Mouse (Mus musculus) neutrophil, adult 83 days (primary cell): Measurements from ENCODE around the gene Ciapin1. TPM values are rescaled to one million over a fixed set of nuclear protein-coding genes. Genes with fewer than 3 reads are reported as not detected.

Experiments
- total RNA-seq, 2 experiments: library from RNA; stranded (reverse); gene quantifications; one replicate each; pipeline ENCODE4 v1.2.4; 2023

Gene Ciapin1
- 10 to 100 TPM; 39.1 to 42.8 TPM for total RNA-seq

DNA sequence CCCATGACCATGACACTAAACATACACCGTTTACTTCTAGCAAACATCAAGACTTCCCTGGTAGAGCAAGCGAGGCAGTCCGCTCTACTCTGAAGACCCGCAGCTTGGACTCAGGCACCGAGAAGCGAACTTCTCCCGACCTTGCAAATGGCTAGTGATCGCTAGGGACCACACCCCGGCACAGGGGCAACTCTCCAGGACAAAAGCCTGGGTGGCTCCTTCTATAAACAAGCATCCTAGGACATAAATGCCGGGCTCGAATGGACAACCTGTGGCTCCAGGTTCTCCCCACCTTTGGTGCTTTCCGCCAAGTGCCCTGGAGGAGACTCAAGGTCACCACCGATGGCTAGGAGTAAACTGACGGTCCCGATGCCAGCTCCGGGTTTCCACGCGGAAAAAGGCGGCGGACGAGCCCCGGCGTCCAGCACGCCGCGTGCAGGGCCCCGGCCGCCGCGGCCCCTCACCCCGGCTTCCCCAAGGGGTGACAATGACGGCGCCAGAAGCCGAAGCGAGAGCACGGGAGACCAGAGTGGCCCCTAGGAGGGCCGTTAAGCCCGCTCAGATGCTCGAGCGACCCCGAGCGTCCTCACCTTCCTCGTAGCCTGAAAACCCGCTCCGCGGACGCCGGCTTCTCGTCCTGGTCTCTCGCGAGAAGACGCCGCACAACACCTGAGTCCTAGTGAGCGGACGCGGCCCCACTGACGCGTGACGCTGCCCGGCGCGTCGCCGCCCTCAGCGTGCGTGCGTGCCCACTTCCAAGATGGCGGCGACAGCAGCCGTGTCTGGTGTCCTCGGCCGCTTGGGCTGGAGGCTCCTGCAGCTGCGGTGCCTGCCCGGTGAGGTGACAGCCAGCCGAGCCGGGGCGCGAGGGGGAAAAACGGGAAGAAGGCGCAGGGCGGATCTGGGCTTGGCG, at the start of gene Ciapin1, which contains the start of gene Coq9:
Gene Ciapin1 (minus strand): TSS at position 697 of the 913 bp plus-strand sequence.
Gene Coq9 (plus strand): TSS at position 660 of the 913 bp plus-strand sequence.

DNA sequence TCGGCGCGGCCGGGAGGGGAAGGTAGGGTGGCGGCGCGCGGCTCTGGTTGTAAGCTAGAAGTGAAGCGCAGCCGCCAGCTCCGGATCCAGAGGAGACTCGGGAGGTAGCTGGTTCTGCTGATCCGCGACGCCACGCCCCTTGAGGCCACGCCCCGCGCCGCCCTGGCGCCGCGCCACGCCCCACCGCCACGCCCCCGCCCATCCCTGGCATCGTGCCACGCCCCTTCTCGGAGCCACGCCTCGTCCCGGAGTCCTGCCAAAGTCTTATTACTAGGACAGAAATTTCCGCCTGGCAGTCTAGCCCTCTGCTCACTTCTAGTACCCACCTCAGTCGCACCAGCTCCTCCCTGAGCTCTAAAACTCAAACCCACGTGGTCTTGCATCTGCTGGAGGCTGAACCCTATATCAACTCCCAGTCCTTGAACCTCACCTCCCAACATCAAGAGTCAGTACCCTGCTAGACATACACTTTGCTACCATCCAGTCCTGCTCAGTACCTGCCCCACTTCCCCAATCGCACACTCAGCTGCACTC, 38.1 kb upstream of the Ciapin1 start, which contains the start of gene Dok4:
Gene Dok4 (minus strand): TSS at position 134 of the 534 bp plus-strand sequence.

DNA sequence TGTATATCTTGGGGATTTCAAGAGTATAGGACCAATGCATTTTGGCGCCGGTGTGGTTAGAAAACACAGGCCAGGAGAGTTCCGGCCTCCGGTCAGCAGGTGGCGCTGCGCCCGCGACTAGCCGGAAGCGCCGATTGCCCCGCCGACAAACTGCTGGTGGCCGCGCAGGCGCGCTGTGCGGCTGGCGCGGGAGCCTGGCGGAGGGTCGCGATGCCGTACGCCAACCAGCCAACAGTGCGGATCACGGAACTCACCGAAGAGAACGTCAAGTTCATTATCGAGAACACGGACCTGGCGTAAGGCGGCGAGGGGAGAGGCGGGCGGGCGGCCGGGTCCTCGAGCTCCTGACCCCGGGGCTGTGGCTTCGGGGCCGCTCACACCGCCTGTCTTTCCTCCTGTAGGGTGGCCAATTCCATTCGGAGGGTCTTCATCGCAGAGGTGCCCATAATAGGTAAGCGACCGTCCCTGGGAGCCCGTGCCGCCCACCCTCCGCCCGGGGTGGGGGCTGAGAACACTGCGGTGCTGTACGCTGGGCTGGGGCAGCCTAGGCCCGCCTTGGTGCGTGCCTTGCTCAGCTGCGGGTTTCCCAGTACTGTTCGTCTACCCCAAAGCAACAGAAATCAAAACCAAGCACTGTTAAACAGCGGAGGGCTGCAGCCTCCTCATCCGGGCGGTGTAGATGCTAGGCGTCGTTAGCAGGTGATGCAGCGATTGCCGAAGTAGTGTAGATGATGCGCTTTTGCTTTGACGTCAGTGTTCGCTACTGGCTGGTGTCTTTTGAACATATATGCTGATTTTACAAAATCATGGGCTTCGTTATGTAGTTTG, 19.4 kb upstream of the Ciapin1 start, which contains the start of gene Polr2c:
Gene Polr2c (plus strand): TSS at position 105 of the 828 bp plus-strand sequence.

DNA sequence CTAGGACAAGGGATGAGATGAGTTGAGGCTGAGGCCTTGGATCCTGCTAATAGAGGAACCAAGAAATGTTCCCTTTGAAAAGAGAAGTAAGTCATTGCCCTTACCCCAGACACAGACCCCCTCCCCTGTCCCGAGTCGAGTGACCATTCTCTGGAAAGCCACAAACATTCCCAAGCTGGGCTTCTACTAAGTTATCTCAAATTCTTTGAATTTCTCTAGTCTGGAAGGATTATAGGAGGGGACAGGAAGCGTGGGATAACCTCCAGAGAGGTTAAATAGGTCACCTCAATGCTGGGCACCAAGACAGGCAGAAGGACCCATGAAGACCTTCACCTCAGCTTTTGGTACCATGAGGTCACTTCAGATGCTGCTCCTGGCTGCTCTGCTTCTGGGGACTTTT, 28.0 kb downstream of the Ciapin1 start, which contains the start of gene Ccl17:
Gene Ccl17 (plus strand): TSS at position 301 of the 400 bp plus-strand sequence.

DNA sequence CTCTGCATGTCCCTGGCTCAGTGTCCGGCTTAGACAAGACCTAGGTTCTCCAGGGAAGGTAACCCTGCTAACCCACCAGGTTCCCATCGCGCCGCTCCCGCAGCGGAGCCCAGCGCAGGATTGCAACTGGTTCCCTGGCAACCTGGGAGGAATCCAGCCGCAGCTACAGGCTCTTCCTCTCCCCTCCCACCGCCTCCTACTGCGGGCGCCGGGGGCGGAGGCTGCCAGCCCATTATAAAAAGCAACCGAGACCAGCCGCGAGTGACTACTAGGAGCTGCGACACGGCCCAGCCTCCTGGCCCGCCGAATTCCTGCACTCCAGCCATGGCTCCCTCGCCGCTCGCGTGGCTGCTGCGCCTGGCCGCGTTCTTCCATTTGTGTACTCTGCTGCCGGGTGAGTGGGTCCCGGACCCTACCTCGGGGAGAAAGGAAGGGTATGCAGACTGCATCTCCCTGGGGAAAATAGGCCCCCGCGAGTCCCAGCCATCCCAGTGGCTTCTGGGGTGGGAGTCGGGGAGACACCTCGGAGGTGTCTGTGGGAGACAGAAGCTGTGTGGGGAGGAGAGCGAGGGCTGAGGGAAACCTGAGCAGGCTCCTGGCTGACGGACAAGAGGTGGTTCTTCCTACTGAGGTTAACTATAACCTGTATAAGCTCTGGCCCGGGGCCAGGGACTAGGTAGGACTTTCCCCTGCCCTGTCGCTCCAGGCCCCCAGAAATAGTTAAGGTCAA, 66.1 kb downstream of the Ciapin1 start, which contains the start of gene Cx3cl1:
Gene Cx3cl1 (plus strand): TSS at position 69 of the 730 bp plus-strand sequence.

Other genes starting within 250 kb of the Ciapin1 start
- 10 to 100 TPM; 27.1 to 28.6 TPM for gene Rspry1, start 236.4 kb downstream of the Ciapin1 start, total RNA-seq
- gene Fam192a, start 236.4 kb downstream of the Ciapin1 start, total RNA-seq, result 10 to 100 TPM; 30.8 to 32.8 TPM
- gene Arl2bp, start 171.8 kb downstream of the Ciapin1 start, total RNA-seq, result 10 to 100 TPM; 51.6 to 66.4 TPM
- not detected for gene Pllp, start 142.1 kb downstream of the Ciapin1 start, total RNA-seq
- gene Ccl22, start 92.8 kb downstream of the Ciapin1 start, total RNA-seq, result under 1 TPM in 1 of 2 experiments, not detected in 1; 0.18 TPM
- gene Cx3cl1, start 66.3 kb downstream of the Ciapin1 start, total RNA-seq, result not detected
- gene Ccl17, start 27.9 kb downstream of the Ciapin1 start, total RNA-seq, result not detected
- gene Coq9, start within 50 bp of the Ciapin1 start, total RNA-seq, result 10 to 100 TPM; 24.5 to 27.2 TPM
- 10 to 100 TPM; 37.8 to 39.3 TPM for gene Polr2c, start 19.1 kb upstream of the Ciapin1 start, total RNA-seq
- gene Dok4, start 38.0 kb upstream of the Ciapin1 start, total RNA-seq, result 1 to 10 TPM; 1.2 to 1.3 TPM
- gene Ccdc102a, start 79.7 kb upstream of the Ciapin1 start, total RNA-seq, result 1 to 10 TPM; 3.7 to 4.7 TPM
- gene Adgrg5, start 85.3 kb upstream of the Ciapin1 start, total RNA-seq, result 10 to 100 TPM; 14.8 to 23.2 TPM
- gene Adgrg1, start 136.4 kb upstream of the Ciapin1 start, total RNA-seq, result 10 to 100 TPM; 10.2 to 15.0 TPM
- 100 to 1,000 TPM; 129 to 142 TPM for gene Adgrg3, start 179.3 kb upstream of the Ciapin1 start, total RNA-seq
- gene Drc7, start 216.7 kb upstream of the Ciapin1 start, total RNA-seq, result under 1 TPM; 0.57 TPM
- gene Katnb1, start 242.8 kb upstream of the Ciapin1 start, total RNA-seq, result 10 to 100 TPM; 17.5 to 18.1 TPM